Mouse (Mus musculus): ENCODE measurements at regions not wholly inside any gene's neighbourhood (a gene's known extent, or its start where the extent isn't known, plus 50 kb on each side); places are given as distances from the start of the nearest gene placed in this dataset.
"Not testable (repeated sequence)": the region's sequence is repeated elsewhere in the genome, so short reads cannot be mapped to it uniquely, and the experiment has no call there.

GRCm38 (mm10) chr10:96230391-96230790 lies 94.0 kb downstream of the Gm5426 start:
- H3K27me3 ChIP-seq, result no peaks in the 10 kb centered on the region
- 82% methylated on average over 8 of the region's 8 CpGs for WGBS
- no peak overlapping the region for H3K9ac ChIP-seq
- ATAC-seq (ENCODE audit: low FRiP score), result no peak
- no peak overlapping the region for H3K4me2 ChIP-seq
- H3K4me3 ChIP-seq, result no peak overlapping the region
- H3K9me3 ChIP-seq, result no peaks in the 10 kb centered on the region
- no peak overlapping the region for H3K27ac ChIP-seq
- H3K36me3 ChIP-seq, result no peaks in the 10 kb centered on the region
- H3K4me1 ChIP-seq (replicated peaks), result peaks cover 5% of the 10 kb centered on the region

- H3K4me3 ChIP-seq, result no peak overlapping the region
- peaks cover 5% of the 10 kb centered on the region for H3K4me1 ChIP-seq (replicated peaks)
- no peak overlapping the region for H3K9ac ChIP-seq
- H3K36me3 ChIP-seq, result no peaks in the 10 kb centered on the region
- no peak overlapping the region for H3K4me2 ChIP-seq
- no peak for ATAC-seq (ENCODE audit: low FRiP score)
- H3K9me3 ChIP-seq, result no peaks in the 10 kb centered on the region
- H3K27ac ChIP-seq, result no peak overlapping the region
- H3K27me3 ChIP-seq, result no peaks in the 10 kb centered on the region
- 94% methylated on average over 6 of the region's 6 CpGs for WGBS
Measured at GRCm38 (mm10) chr10:96231309-96231708, 94.9 kb downstream of the Gm5426 start.

GRCm38 (mm10) chr10:96232889-96233288 lies 96.5 kb downstream of the Gm5426 start:
- no peaks in the 10 kb centered on the region for H3K36me3 ChIP-seq
- WGBS, result 70% methylated on average over 1 of the region's 1 CpGs

GRCm38 (mm10) chr10:96234564-96235412 lies 98.4 kb downstream of the Gm5426 start:
- no peak overlapping the region for H3K4me2 ChIP-seq
- no peak for ATAC-seq (ENCODE audit: low FRiP score)
- H3K4me1 ChIP-seq (replicated peaks), result peaks cover 5% of the 10 kb centered on the region
- no peaks in the 10 kb centered on the region for H3K9me3 ChIP-seq
- WGBS, result 64% methylated on average over 8 of the region's 10 CpGs
- no peak overlapping the region for H3K4me3 ChIP-seq
- H3K36me3 ChIP-seq, result no peaks in the 10 kb centered on the region
- no peak overlapping the region for H3K27ac ChIP-seq
- H3K9ac ChIP-seq, result no peak overlapping the region
- H3K27me3 ChIP-seq, result no peaks in the 10 kb centered on the region

More at GRCm38 (mm10) chr10:96232889-96233288, 96.5 kb downstream of the Gm5426 start:
- Histone ChIP-seq H3K9me3 (no peaks in the 10 kb centered on the region), H3K9ac (no peak overlapping the region), H3K27me3 (no peaks in the 10 kb centered on the region), H3K4me3 (no peak overlapping the region), H3K4me1 (replicated peaks) (peaks cover 5% of the 10 kb centered on the region), H3K27ac (no peak overlapping the region), H3K4me2 (no peak overlapping the region)
- ATAC-seq (ENCODE audit: low FRiP score), result no peak

- H3K4me3 ChIP-seq; H3K9me3 ChIP-seq; ATAC-seq (ENCODE audit: low FRiP score); H3K4me2 ChIP-seq; H3K36me3 ChIP-seq; H3K27me3 ChIP-seq; H3K4me1 ChIP-seq (replicated peaks); H3K9ac ChIP-seq; H3K27ac ChIP-seq: not testable (repeated sequence)
- 86% methylated on average over 4 of the region's 4 CpGs for WGBS
Measured at GRCm38 (mm10) chr10:96236031-96236430, 99.6 kb downstream of the Gm5426 start.

GRCm38 (mm10) chr10:96236777-96237373 lies 100.5 kb downstream of the Gm5426 start:
- Histone ChIP-seq H3K9me3 (no peaks in the 10 kb centered on the region; the same call in 1 of the 2 replicates), H3K4me1 (replicated peaks) (peaks cover 5% of the 10 kb centered on the region), H3K27ac (no peak overlapping the region), H3K4me2 (no peak overlapping the region), H3K27me3 (no peaks in the 10 kb centered on the region), H3K36me3 (no peaks in the 10 kb centered on the region), H3K4me3 (no peak overlapping the region), H3K9ac (no peak overlapping the region)
- 94% methylated on average over 6 of the region's 6 CpGs for WGBS
- ATAC-seq (ENCODE audit: low FRiP score), result no peak

GRCm38 (mm10) chr10:96237572-96238130 lies 101.2 kb downstream of the Gm5426 start:
- Histone ChIP-seq H3K9ac (no peak overlapping the region), H3K4me1 (replicated peaks) (peaks cover 5% of the 10 kb centered on the region), H3K27ac (no peak overlapping the region), H3K27me3 (no peaks in the 10 kb centered on the region), H3K9me3 (no peaks in the 10 kb centered on the region; the same call in 1 of the 2 replicates), H3K36me3 (no peaks in the 10 kb centered on the region), H3K4me2 (no peak overlapping the region), H3K4me3 (no peak overlapping the region)
- WGBS, result 96% methylated on average over 5 of the region's 5 CpGs
- ATAC-seq (ENCODE audit: low FRiP score), result no peak

GRCm38 (mm10) chr10:96238251-96238650 lies 101.8 kb downstream of the Gm5426 start:
- Histone ChIP-seq H3K4me1 (replicated peaks) (peaks cover 5% of the 10 kb centered on the region), H3K4me2 (no peak overlapping the region), H3K4me3 (no peak overlapping the region), H3K27me3 (no peaks in the 10 kb centered on the region), H3K36me3 (no peaks in the 10 kb centered on the region), H3K27ac (no peak overlapping the region), H3K9me3 (no peaks in the 10 kb centered on the region; the same call in 1 of the 2 replicates), H3K9ac (no peak overlapping the region)
- ATAC-seq (ENCODE audit: low FRiP score), result no peak
- WGBS, result 92% methylated on average over 4 of the region's 4 CpGs

- Histone ChIP-seq H3K27ac (no peak overlapping the region), H3K9me3 (no peaks in the 10 kb centered on the region; the same call in 1 of the 2 replicates), H3K9ac (no peak overlapping the region), H3K4me3 (no peak overlapping the region), H3K27me3 (no peaks in the 10 kb centered on the region), H3K36me3 (no peaks in the 10 kb centered on the region), H3K4me1 (replicated peaks) (peaks cover 5% of the 10 kb centered on the region), H3K4me2 (no peak overlapping the region)
- ATAC-seq (ENCODE audit: low FRiP score), result no peak
- WGBS, result 89% methylated on average over 3 of the region's 3 CpGs
Measured at GRCm38 (mm10) chr10:96238850-96239249, 102.4 kb downstream of the Gm5426 start.

GRCm38 (mm10) chr10:96240591-96240990 lies 104.2 kb downstream of the Gm5426 start:
- Histone ChIP-seq H3K27me3 (no peaks in the 10 kb centered on the region), H3K4me2 (no peak overlapping the region), H3K9me3 (no peaks in the 10 kb centered on the region; the same call in 1 of the 2 replicates), H3K4me1 (replicated peaks) (no peaks in the 10 kb centered on the region), H3K36me3 (no peaks in the 10 kb centered on the region), H3K27ac (no peak overlapping the region), H3K4me3 (no peak overlapping the region), H3K9ac (no peak overlapping the region)
- ATAC-seq (ENCODE audit: low FRiP score), result no peak
- WGBS, result 92% methylated on average over 4 of the region's 4 CpGs

GRCm38 (mm10) chr10:96253671-96254070 lies 117.3 kb downstream of the Gm5426 start:
- H3K9ac ChIP-seq, result no peak overlapping the region
- ATAC-seq (ENCODE audit: low FRiP score), result no peak

GRCm38 (mm10) chr10:96254250-96254862 lies 118.0 kb downstream of the Gm5426 start:
- no peaks in the 10 kb centered on the region for H3K4me1 ChIP-seq (replicated peaks)

More at GRCm38 (mm10) chr10:96253671-96254070, 117.3 kb downstream of the Gm5426 start:
- H3K4me3 ChIP-seq, result no peak overlapping the region
- no peak overlapping the region for H3K27ac ChIP-seq
- no peaks in the 10 kb centered on the region for H3K27me3 ChIP-seq
- no peaks in the 10 kb centered on the region for H3K9me3 ChIP-seq
- H3K36me3 ChIP-seq, result no peaks in the 10 kb centered on the region
- H3K4me1 ChIP-seq (replicated peaks), result no peaks in the 10 kb centered on the region
- no peak overlapping the region for H3K4me2 ChIP-seq

More at GRCm38 (mm10) chr10:96254250-96254862, 118.0 kb downstream of the Gm5426 start:
- 80% methylated on average over 2 of the region's 2 CpGs for WGBS
- Histone ChIP-seq H3K27ac (no peak overlapping the region), H3K36me3 (no peaks in the 10 kb centered on the region), H3K27me3 (no peaks in the 10 kb centered on the region), H3K4me3 (no peak overlapping the region), H3K9ac (no peak overlapping the region), H3K9me3 (no peaks in the 10 kb centered on the region), H3K4me2 (no peak overlapping the region)
- no peak for ATAC-seq (ENCODE audit: low FRiP score)
